Mouse (Mus musculus): ENCODE results near the gene Coq9. TPM values are rescaled to one million over a fixed set of nuclear protein-coding genes. Genes with fewer than 3 reads are reported as not detected.

Gene Coq9
- polyA plus RNA-seq, 1 experiment from 2014 or later = 51.5 TPM

DNA sequence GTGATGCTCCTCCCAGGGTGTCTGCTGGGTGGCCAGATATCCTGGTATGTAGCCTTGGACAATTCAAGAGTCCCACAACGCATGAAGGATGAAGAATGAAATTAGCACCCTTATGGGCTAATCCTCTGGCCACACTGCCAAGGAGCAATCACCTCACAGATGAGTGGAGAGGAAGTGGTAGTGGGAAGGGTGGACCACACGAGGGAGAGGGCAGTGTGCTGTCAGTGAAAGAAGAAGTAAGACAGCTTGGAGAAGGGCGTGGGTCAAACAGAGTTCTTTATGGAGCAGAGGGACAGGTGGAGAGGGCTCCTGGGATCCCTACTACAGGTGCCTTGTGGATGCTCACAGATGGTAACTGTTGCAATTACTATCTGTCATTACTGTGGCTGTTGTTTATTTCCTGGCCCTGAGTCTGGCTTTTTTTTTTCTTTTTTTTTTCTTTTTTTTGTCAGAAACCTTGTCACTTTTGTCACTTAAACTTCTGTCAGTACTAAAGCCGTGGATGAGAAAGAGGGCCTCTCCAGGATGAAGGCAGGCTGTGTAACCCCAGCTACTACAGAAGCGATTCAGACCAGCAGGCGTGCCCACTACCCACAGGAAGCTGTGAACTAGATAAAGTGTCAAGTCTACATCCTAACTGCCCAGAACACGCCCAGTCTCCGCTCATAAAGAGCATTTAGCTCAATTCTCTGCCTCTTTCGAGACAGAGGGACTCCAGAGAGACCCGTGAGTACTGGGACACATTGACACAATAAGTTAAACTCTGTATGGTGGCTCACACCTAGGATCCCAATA, 33.4 kb upstream of the Coq9 start:
- DNase-seq (ENCODE audit: low spot score, missing footprints) (peak; percentile 75), ATAC-seq (ENCODE audit: low FRiP score) (no peak)
- H3K4me2 ChIP-seq = no peak overlapping the region
- no peak overlapping the region for H3K9ac ChIP-seq (ENCODE audit: low read length)
- H3K4me3 ChIP-seq (ENCODE audit: low read depth, low read length) = no peak overlapping the region
- H3K27ac ChIP-seq (ENCODE audit: low read depth, low read length) = no peak overlapping the region
- H3K36me3 ChIP-seq (ENCODE audit: control insufficient read depth, insufficient read depth, low read length) = no peaks in the 10 kb centered on the region
- H3K4me1 ChIP-seq (ENCODE audit: control insufficient read depth, insufficient read depth, low read length) = no peaks in the 10 kb centered on the region; the same call in 1 of the 2 replicates
- 82% methylated on average over 10 of the region's 10 CpGs for WGBS
- H3K27me3 ChIP-seq (ENCODE audit: control insufficient read depth, insufficient read depth, low read length) = no peaks in the 10 kb centered on the region
- H3K9me3 ChIP-seq (ENCODE audit: control insufficient read depth, low read length) = no peaks in the 10 kb centered on the region

DNA sequence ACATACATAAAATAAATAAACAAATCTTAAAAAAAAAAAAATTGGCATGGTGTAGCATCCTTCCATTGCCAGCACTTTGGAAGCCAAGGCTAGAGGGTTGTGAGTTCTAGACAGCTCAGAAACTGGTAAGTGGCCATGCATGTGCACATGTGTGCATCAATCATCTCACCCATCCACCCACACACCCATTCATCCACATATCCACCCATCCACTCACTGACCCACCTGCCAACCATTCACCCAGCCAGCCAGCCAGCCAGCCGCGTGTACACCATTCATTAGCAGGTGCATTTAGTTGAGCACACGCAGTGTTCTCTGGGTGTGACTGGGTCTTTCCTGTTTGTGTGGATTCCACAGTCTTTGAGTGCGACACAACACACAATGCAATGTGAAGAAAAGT, 32.3 kb upstream of the Coq9 start:
- Histone ChIP-seq H3K4me3 (ENCODE audit: low read depth, low read length) (no peak overlapping the region), H3K4me2 (no peak overlapping the region), H3K4me1 (ENCODE audit: control insufficient read depth, insufficient read depth, low read length) (no peaks in the 10 kb centered on the region; the same call in 1 of the 2 replicates), H3K9ac (ENCODE audit: low read length) (no peak overlapping the region), H3K27ac (ENCODE audit: low read depth, low read length) (no peak overlapping the region), H3K9me3 (ENCODE audit: control insufficient read depth, low read length) (no peaks in the 10 kb centered on the region), H3K27me3 (ENCODE audit: control insufficient read depth, insufficient read depth, low read length) (no peaks in the 10 kb centered on the region), H3K36me3 (ENCODE audit: control insufficient read depth, insufficient read depth, low read length) (no peaks in the 10 kb centered on the region)
- WGBS = 70% methylated on average over 4 of the region's 4 CpGs
- DNase-seq (ENCODE audit: low spot score, missing footprints) (peak; percentile 59), ATAC-seq (ENCODE audit: low FRiP score) (no peak)

DNA sequence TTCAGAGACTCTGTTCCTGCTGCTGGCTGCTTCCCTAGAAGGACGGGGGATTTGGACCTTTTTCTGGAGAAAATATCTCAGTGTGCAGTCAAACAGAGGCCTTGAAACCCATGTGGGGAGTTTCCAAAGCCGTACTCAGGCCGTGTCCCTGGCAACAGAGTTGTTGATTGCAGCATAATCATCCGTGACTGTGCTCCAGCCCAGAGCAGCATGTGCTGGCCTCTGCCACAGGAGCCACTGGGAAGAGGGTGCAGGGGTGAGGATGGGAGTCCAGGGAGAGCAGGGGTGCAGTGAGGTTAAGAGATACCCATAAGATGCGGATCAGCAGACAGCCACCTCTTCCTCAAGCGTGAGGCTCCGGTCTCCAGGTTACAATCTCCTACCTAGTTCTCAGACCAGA, 30.6 kb upstream of the Coq9 start:
- no peaks in the 10 kb centered on the region for H3K36me3 ChIP-seq (ENCODE audit: control insufficient read depth, insufficient read depth, low read length)
- no peak overlapping the region for H3K27ac ChIP-seq (ENCODE audit: low read depth, low read length)
- H3K4me3 ChIP-seq (ENCODE audit: low read depth, low read length) = no peak overlapping the region
- no peaks in the 10 kb centered on the region for H3K9me3 ChIP-seq (ENCODE audit: control insufficient read depth, low read length)
- DNase-seq (ENCODE audit: low spot score, missing footprints) (peak; percentile 81), ATAC-seq (ENCODE audit: low FRiP score) (no peak)
- no peaks in the 10 kb centered on the region for H3K27me3 ChIP-seq (ENCODE audit: control insufficient read depth, insufficient read depth, low read length)
- peaks cover 2% of the 10 kb centered on the region for H3K4me1 ChIP-seq (ENCODE audit: control insufficient read depth, insufficient read depth, low read length)
- WGBS = 59% methylated on average over 7 of the region's 7 CpGs
- H3K9ac ChIP-seq (ENCODE audit: low read length) = no peak overlapping the region
- no peak overlapping the region for H3K4me2 ChIP-seq

DNA sequence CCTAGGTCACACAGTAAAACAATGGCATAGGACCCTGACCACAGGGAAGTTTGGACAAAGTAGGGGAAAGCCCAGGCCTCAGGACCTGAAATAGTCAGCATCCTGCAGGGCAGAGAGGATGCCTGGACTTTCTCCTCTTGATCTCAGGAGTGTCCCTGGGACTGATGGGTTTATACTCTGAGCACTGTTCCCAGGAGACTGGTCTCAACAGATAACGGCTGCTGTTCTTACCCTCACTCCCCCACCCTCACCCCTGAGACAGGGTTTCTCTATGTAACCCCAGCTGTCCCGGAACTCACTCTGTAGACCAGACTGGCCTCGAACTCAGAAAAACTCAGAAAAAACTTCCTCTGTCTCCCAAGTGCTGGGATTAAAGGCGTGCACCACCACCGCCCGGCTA, 29.7 kb upstream of the Coq9 start:
- no peak overlapping the region for H3K9ac ChIP-seq (ENCODE audit: low read length)
- DNase-seq (ENCODE audit: low spot score, missing footprints) = no peak
- H3K4me1 ChIP-seq (ENCODE audit: control insufficient read depth, insufficient read depth, low read length) = peaks cover 2% of the 10 kb centered on the region
- WGBS = 88% methylated on average over 6 of the region's 6 CpGs
- no peaks in the 10 kb centered on the region for H3K27me3 ChIP-seq (ENCODE audit: control insufficient read depth, insufficient read depth, low read length)
- H3K36me3 ChIP-seq (ENCODE audit: control insufficient read depth, insufficient read depth, low read length) = no peaks in the 10 kb centered on the region
- no peak overlapping the region for H3K4me3 ChIP-seq (ENCODE audit: low read depth, low read length)
- no peaks in the 10 kb centered on the region for H3K9me3 ChIP-seq (ENCODE audit: control insufficient read depth, low read length)
- H3K4me2 ChIP-seq = no peak overlapping the region
- H3K27ac ChIP-seq (ENCODE audit: low read depth, low read length) = no peak overlapping the region
- ATAC-seq (ENCODE audit: low FRiP score) = no peak

- H3K4me1 ChIP-seq (ENCODE audit: control insufficient read depth, insufficient read depth, low read length) = peaks cover 2% of the 10 kb centered on the region
- ATAC-seq (ENCODE audit: low FRiP score) (no peak), DNase-seq (ENCODE audit: low spot score, missing footprints) (no peak)
- H3K27me3 ChIP-seq (ENCODE audit: control insufficient read depth, insufficient read depth, low read length) = no peaks in the 10 kb centered on the region
- H3K4me3 ChIP-seq (ENCODE audit: low read depth, low read length) = no peak within 1 kb of the TSS
- 78% methylated on average over 3 of the region's 3 CpGs for WGBS
- no peaks in the 10 kb centered on the region for H3K9me3 ChIP-seq (ENCODE audit: control insufficient read depth, low read length)
- no peak within 1 kb of the TSS for H3K4me2 ChIP-seq
- no peaks in the 10 kb centered on the region for H3K36me3 ChIP-seq (ENCODE audit: control insufficient read depth, insufficient read depth, low read length)
- no peak within 1 kb of the TSS for H3K9ac ChIP-seq (ENCODE audit: low read length)
- H3K27ac ChIP-seq (ENCODE audit: low read depth, low read length) = no peak within 1 kb of the TSS
Measured at GRCm38 (mm10) chr8:94810153-94810552, 28.0 kb upstream of the Coq9 start, which contains the start of gene Ccl17. Ccl17 (plus strand) TSS chr8:94810453.

DNA sequence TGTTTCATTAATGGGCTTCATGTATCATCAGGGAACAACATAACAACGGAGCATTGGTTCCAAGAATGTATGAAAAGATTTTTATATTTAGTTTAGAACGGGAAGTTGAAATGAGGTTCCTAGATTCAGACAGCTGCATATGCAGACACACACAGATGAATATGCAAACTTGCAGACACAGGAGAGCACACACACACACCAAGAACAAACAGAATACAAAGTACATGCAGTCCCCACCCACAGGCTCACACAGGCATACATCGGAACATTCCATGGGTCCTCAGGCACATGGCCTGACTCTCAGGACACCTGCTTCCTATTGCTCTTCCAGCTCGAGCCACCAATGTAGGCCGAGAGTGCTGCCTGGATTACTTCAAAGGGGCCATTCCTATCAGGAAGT, 27.3 kb upstream of the Coq9 start:
- H3K4me2 ChIP-seq = no peak overlapping the region
- no peaks in the 10 kb centered on the region for H3K9me3 ChIP-seq (ENCODE audit: control insufficient read depth, low read length)
- no peak overlapping the region for H3K9ac ChIP-seq (ENCODE audit: low read length)
- no peaks in the 10 kb centered on the region for H3K36me3 ChIP-seq (ENCODE audit: control insufficient read depth, insufficient read depth, low read length)
- H3K4me1 ChIP-seq (ENCODE audit: control insufficient read depth, insufficient read depth, low read length) = peaks cover 2% of the 10 kb centered on the region
- WGBS = 84% methylated on average over 5 of the region's 5 CpGs
- DNase-seq (ENCODE audit: low spot score, missing footprints) (peak; percentile 10), ATAC-seq (ENCODE audit: low FRiP score) (no peak)
- H3K27me3 ChIP-seq (ENCODE audit: control insufficient read depth, insufficient read depth, low read length) = no peaks in the 10 kb centered on the region
- H3K27ac ChIP-seq (ENCODE audit: low read depth, low read length) = no peak overlapping the region
- H3K4me3 ChIP-seq (ENCODE audit: low read depth, low read length) = no peak overlapping the region

GRCm38 (mm10) chr8:94811654-94812053, 26.5 kb upstream of the Coq9 start:
- no peak overlapping the region for H3K4me2 ChIP-seq
- H3K4me1 ChIP-seq (ENCODE audit: control insufficient read depth, insufficient read depth, low read length) = peaks cover 2% of the 10 kb centered on the region
- H3K9me3 ChIP-seq (ENCODE audit: control insufficient read depth, low read length) = no peaks in the 10 kb centered on the region
- no peak overlapping the region for H3K27ac ChIP-seq (ENCODE audit: low read depth, low read length)
- DNase-seq (ENCODE audit: low spot score, missing footprints) (peak; percentile 37), ATAC-seq (ENCODE audit: low FRiP score) (no peak)
- no peaks in the 10 kb centered on the region for H3K36me3 ChIP-seq (ENCODE audit: control insufficient read depth, insufficient read depth, low read length)
- no peaks in the 10 kb centered on the region for H3K27me3 ChIP-seq (ENCODE audit: control insufficient read depth, insufficient read depth, low read length)
- no peak overlapping the region for H3K9ac ChIP-seq (ENCODE audit: low read length)
- H3K4me3 ChIP-seq (ENCODE audit: low read depth, low read length) = no peak overlapping the region
- WGBS = 79% methylated on average over 6 of the region's 6 CpGs

DNA sequence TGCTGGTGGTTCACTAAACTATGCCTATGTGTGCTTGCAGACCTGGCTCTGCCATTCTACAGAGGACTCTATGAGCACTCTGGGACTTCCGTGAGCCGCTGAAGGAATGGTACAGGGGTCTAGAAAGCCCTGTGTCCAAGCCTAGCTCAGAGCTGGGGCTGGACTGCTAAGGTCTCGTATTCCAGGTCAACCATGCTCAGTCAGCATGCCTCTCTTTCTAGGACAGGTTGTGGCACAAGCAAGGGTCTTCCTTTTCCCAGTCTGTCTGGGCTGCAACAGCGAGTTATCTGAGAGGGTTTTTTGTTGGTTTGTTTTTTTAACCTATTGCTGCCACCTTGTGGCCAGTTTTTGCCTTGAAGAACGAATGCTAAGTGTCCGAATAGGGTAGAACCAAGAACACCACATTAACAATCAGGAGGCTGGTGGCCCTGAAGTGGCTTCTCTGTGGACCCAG, 25.4 kb upstream of the Coq9 start:
- H3K9ac ChIP-seq (ENCODE audit: low read length) = peak overlapping the region; percentile 43; the same call in 1 of the 2 replicates
- H3K27ac ChIP-seq (ENCODE audit: low read depth, low read length) = no peak overlapping the region
- H3K36me3 ChIP-seq (ENCODE audit: control insufficient read depth, insufficient read depth, low read length) = no peaks in the 10 kb centered on the region
- H3K4me3 ChIP-seq (ENCODE audit: low read depth, low read length) = no peak overlapping the region
- 27% methylated on average over 6 of the region's 6 CpGs for WGBS
- H3K9me3 ChIP-seq (ENCODE audit: control insufficient read depth, low read length) = no peaks in the 10 kb centered on the region
- DNase-seq (ENCODE audit: low spot score, missing footprints) (peak; percentile 98), ATAC-seq (ENCODE audit: low FRiP score) (peak; percentile 74)
- peaks cover 2% of the 10 kb centered on the region for H3K4me1 ChIP-seq (ENCODE audit: control insufficient read depth, insufficient read depth, low read length)
- H3K27me3 ChIP-seq (ENCODE audit: control insufficient read depth, insufficient read depth, low read length) = no peaks in the 10 kb centered on the region
- H3K4me2 ChIP-seq = peak overlapping the region; percentile 27

- ATAC-seq (ENCODE audit: low FRiP score) = peak; percentile 36; the same call in 1 of the 2 replicates
- Histone ChIP-seq H3K36me3 (ENCODE audit: control insufficient read depth, insufficient read depth, low read length) (no peaks in the 10 kb centered on the region), H3K4me1 (ENCODE audit: control insufficient read depth, insufficient read depth, low read length) (peaks cover 2% of the 10 kb centered on the region; the same call in 1 of the 2 replicates), H3K9ac (ENCODE audit: low read length) (no peak overlapping the region), H3K4me2 (no peak overlapping the region), H3K9me3 (ENCODE audit: control insufficient read depth, low read length) (no peaks in the 10 kb centered on the region), H3K4me3 (ENCODE audit: low read depth, low read length) (no peak overlapping the region), H3K27ac (ENCODE audit: low read depth, low read length) (no peak overlapping the region), H3K27me3 (ENCODE audit: control insufficient read depth, insufficient read depth, low read length) (no peaks in the 10 kb centered on the region)
- WGBS = 0% methylated on average over 1 of the region's 1 CpGs
- peak; percentile 91 for DNase-seq (ENCODE audit: low spot score, missing footprints)
Measured at GRCm38 (mm10) chr8:94814556-94814955, 23.6 kb upstream of the Coq9 start.

Measured in midbrain, embryonic 11.5 days (tissue).